Mouse (Mus musculus): Measurements from ENCODE around the gene Mgat3. TPM values are rescaled to one million over a fixed set of nuclear protein-coding genes. Genes with fewer than 3 reads are reported as not detected.

The Mgat3 gene
- polyA plus RNA-seq, 1 experiment from 2014 or later, result 12.8 TPM

DNA sequence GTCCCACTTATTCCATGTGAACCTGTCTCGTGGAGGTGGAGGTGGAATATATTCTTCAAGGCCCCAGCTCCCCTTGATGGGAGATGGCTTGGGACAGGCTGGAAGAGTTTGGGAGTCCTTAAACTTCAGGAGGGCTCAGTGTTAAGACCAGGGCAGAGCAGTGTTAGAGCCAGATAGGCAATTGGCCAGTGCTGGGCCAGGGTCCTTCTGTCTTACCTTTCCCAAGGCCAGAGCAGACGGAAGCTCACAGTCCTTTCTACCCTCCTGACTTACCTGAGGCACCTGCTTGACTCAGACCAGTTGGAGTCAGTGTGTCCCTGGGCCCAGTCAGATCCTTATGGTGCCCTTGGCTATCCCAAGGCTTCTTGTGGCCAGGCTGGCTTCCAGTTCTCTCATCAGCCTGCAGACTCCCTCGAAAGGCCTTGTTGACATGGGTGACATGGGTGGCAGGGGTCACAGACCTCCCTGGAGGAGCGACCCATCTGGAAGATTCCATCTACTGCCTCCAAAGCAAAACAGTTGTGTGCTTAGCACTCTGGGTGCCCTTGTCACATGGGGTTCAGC lies 11.0 kb upstream of the Mgat3 start:
- Histone ChIP-seq H3K4me3 (ENCODE audit: low read depth, low read length) (no peak overlapping the region), H3K27me3 (ENCODE audit: control insufficient read depth, insufficient read depth, low read length) (no peaks in the 10 kb centered on the region), H3K4me2 (replicated peaks; ENCODE audit: low read depth, low read length) (no peak overlapping the region), H3K36me3 (ENCODE audit: control insufficient read depth, insufficient read depth, low read length) (peaks cover 30% of the 10 kb centered on the region), H3K27ac (ENCODE audit: low read length) (no peak overlapping the region), H3K9me3 (ENCODE audit: control insufficient read depth, low read depth, low read length) (no peaks in the 10 kb centered on the region), H3K9ac (replicated peaks; ENCODE audit: low read depth, low read length) (no peak overlapping the region), H3K4me1 (ENCODE audit: control insufficient read depth, insufficient read depth, low read length) (peaks cover 11% of the 10 kb centered on the region; the same call in 1 of the 2 replicates)
- WGBS, result 77% methylated on average over 4 of the region's 4 CpGs
- no peak for ATAC-seq (ENCODE audit: insufficient number of reproducible peaks, insufficient read depth, low FRiP score, low read depth)

DNA sequence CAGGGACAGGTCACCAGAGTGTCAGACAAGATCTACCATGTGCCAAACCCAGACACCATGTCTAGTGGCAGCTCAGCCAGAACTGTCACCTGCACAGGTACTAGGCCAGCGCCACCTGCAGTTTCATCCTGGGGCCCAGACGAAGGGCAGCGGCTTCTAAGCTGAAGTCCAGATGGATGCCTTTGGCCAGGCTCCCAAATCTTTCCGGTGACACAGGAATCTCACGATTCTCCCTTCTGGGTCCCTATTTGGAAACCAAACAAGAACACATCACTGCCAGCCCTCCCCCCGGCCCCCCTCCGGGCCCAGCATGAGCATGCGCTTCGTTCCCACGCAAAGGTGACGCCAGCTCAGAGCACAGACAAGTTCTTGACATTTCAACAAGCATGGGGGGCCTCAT lies 10.2 kb upstream of the Mgat3 start:
- WGBS, result 80% methylated on average over 11 of the region's 11 CpGs
- no peak for ATAC-seq (ENCODE audit: insufficient number of reproducible peaks, insufficient read depth, low FRiP score, low read depth)
- no peak overlapping the region for H3K27ac ChIP-seq (ENCODE audit: low read length)

DNA sequence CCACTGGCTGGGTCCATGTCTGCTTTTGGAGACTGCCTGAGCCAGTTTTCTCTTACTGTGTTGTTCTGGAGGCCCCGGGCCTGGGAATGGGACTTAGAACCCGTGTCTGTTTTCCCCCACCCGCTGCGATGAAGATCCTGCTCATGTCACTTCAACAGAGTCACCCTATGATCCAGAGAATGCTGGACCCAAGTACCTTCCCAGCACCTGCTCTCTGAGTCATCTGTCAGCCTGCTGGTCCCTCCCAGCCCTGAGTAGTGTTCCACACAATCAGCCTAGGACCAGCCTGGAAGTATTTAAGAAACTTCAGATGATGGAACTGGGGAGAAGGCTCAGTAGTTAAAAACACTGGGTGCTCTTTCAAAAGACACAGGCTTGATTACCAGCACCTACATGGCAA lies 9.8 kb upstream of the Mgat3 start:
- no peak for ATAC-seq (ENCODE audit: insufficient number of reproducible peaks, insufficient read depth, low FRiP score, low read depth)
- no peaks in the 10 kb centered on the region for H3K27me3 ChIP-seq (ENCODE audit: control insufficient read depth, insufficient read depth, low read length)
- H3K9me3 ChIP-seq (ENCODE audit: control insufficient read depth, low read depth, low read length), result no peaks in the 10 kb centered on the region
- H3K27ac ChIP-seq (ENCODE audit: low read length), result no peak overlapping the region
- H3K4me3 ChIP-seq (ENCODE audit: low read depth, low read length), result no peak overlapping the region
- H3K36me3 ChIP-seq (ENCODE audit: control insufficient read depth, insufficient read depth, low read length), result peaks cover 23% of the 10 kb centered on the region
- H3K4me2 ChIP-seq (replicated peaks; ENCODE audit: low read depth, low read length), result no peak overlapping the region
- 88% methylated on average over 4 of the region's 4 CpGs for whole genome bisulfite sequencing
- H3K4me1 ChIP-seq (ENCODE audit: control insufficient read depth, insufficient read depth, low read length), result peaks cover 7% of the 10 kb centered on the region; the same call in 1 of the 2 replicates
- no peak overlapping the region for H3K9ac ChIP-seq (replicated peaks; ENCODE audit: low read depth, low read length)

More for the DNA sequence above, 10.2 kb upstream of the Mgat3 start:
- Histone ChIP-seq H3K36me3 (ENCODE audit: control insufficient read depth, insufficient read depth, low read length) (peaks cover 26% of the 10 kb centered on the region), H3K27me3 (ENCODE audit: control insufficient read depth, insufficient read depth, low read length) (no peaks in the 10 kb centered on the region), H3K4me2 (replicated peaks; ENCODE audit: low read depth, low read length) (no peak overlapping the region), H3K4me1 (ENCODE audit: control insufficient read depth, insufficient read depth, low read length) (peaks cover 7% of the 10 kb centered on the region; the same call in 1 of the 2 replicates), H3K4me3 (ENCODE audit: low read depth, low read length) (no peak overlapping the region), H3K9me3 (ENCODE audit: control insufficient read depth, low read depth, low read length) (no peaks in the 10 kb centered on the region), H3K9ac (replicated peaks; ENCODE audit: low read depth, low read length) (no peak overlapping the region)

DNA sequence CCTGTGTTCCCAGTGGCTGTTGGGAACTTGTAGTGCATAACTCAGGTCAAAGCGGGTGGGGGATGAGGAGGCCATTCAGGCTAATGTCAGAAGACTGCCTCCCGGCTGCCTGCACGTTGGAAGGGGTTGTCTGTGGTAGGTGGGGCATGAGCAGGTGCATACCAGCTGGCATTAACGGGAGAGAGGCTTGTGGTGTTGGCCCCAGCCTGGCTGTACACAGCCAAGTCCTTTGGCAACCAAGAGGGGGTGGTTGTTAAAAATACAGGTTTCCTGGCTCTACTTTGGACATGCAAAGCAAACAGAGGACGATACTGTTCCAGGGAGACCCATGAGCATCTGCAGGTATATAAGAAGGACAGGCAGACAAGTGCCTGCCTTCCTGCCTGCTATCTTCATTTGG lies 8.1 kb upstream of the Mgat3 start:
- Histone ChIP-seq H3K4me2 (replicated peaks; ENCODE audit: low read depth, low read length) (no peak overlapping the region), H3K27me3 (ENCODE audit: control insufficient read depth, insufficient read depth, low read length) (no peaks in the 10 kb centered on the region), H3K27ac (ENCODE audit: low read length) (no peak overlapping the region), H3K4me1 (ENCODE audit: control insufficient read depth, insufficient read depth, low read length) (peaks cover 3% of the 10 kb centered on the region; the same call in 1 of the 2 replicates), H3K4me3 (ENCODE audit: low read depth, low read length) (no peak overlapping the region), H3K9ac (replicated peaks; ENCODE audit: low read depth, low read length) (no peak overlapping the region), H3K9me3 (ENCODE audit: control insufficient read depth, low read depth, low read length) (no peaks in the 10 kb centered on the region), H3K36me3 (ENCODE audit: control insufficient read depth, insufficient read depth, low read length) (peaks cover 18% of the 10 kb centered on the region)
- WGBS, result 43% methylated on average over 5 of the region's 5 CpGs
- no peak for ATAC-seq (ENCODE audit: insufficient number of reproducible peaks, insufficient read depth, low FRiP score, low read depth)

DNA sequence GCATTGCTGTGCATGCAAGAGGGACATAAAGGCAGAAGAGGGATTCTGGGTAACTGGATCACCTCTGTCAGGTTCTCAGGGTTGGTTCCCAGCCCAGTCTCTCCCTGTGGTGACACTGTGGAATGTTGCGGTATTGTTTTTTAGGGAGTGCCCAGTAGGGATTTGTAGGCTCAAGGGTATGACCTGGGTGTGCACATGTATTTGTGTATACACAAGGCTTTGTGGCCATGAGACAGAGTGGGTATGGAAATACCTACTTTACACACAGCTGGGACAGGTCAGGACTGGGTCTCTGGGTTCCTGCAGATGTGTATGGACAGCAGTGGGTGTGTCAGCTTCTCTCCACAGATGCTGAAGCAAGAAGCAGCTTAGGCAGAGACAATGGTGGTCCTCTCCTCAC lies 4.0 kb upstream of the Mgat3 start:
- no peak overlapping the region for H3K4me2 ChIP-seq (replicated peaks; ENCODE audit: low read depth, low read length)
- no peak overlapping the region for H3K9ac ChIP-seq (replicated peaks; ENCODE audit: low read depth, low read length)
- peaks cover 21% of the 10 kb centered on the region for H3K4me1 ChIP-seq (ENCODE audit: control insufficient read depth, insufficient read depth, low read length)
- peak overlapping the region; percentile 55 for H3K27ac ChIP-seq (ENCODE audit: low read length)
- 87% methylated on average over 1 of the region's 1 CpGs for WGBS
- no peaks in the 10 kb centered on the region for H3K9me3 ChIP-seq (ENCODE audit: control insufficient read depth, low read depth, low read length)
- no peaks in the 10 kb centered on the region for H3K27me3 ChIP-seq (ENCODE audit: control insufficient read depth, insufficient read depth, low read length)
- no peak overlapping the region for H3K4me3 ChIP-seq (ENCODE audit: low read depth, low read length)
- ATAC-seq (ENCODE audit: insufficient number of reproducible peaks, insufficient read depth, low FRiP score, low read depth), result peak; percentile 36; the same call in 1 of the 2 replicates
- no peaks in the 10 kb centered on the region for H3K36me3 ChIP-seq (ENCODE audit: control insufficient read depth, insufficient read depth, low read length)

DNA sequence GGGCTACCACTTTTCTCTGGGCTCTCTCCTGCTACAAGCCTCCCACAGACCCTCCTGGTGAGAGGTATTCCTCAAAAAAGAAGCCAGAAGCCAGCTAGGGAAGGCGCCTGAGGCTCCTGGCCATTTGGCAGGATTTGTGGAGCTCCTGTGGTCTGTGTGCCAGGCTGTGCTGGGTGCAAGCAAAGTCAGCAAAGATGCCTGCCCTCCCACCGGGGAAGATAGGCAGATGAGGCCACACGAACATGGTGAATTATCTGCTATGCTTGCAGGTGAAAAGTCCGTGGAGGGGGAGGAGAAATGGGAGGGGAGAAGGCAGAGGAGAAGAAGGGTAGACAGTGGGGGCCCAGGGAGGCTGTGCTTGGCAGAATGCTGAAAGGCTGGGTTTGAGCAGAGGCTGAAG lies 3.2 kb upstream of the Mgat3 start:
- Histone ChIP-seq H3K9me3 (ENCODE audit: control insufficient read depth, low read depth, low read length) (no peaks in the 10 kb centered on the region), H3K4me1 (ENCODE audit: control insufficient read depth, insufficient read depth, low read length) (peaks cover 29% of the 10 kb centered on the region), H3K4me3 (ENCODE audit: low read depth, low read length) (no peak overlapping the region), H3K9ac (replicated peaks; ENCODE audit: low read depth, low read length) (no peak overlapping the region), H3K36me3 (ENCODE audit: control insufficient read depth, insufficient read depth, low read length) (no peaks in the 10 kb centered on the region), H3K4me2 (replicated peaks; ENCODE audit: low read depth, low read length) (no peak overlapping the region), H3K27ac (ENCODE audit: low read length) (peak overlapping the region; percentile 55), H3K27me3 (ENCODE audit: control insufficient read depth, insufficient read depth, low read length) (no peaks in the 10 kb centered on the region)
- 0 out of 2 replicates have a peak, but pooled peaks have one; percentile 2 for ATAC-seq (ENCODE audit: insufficient number of reproducible peaks, insufficient read depth, low FRiP score, low read depth)
- WGBS, result 37% methylated on average over 4 of the region's 4 CpGs

DNA sequence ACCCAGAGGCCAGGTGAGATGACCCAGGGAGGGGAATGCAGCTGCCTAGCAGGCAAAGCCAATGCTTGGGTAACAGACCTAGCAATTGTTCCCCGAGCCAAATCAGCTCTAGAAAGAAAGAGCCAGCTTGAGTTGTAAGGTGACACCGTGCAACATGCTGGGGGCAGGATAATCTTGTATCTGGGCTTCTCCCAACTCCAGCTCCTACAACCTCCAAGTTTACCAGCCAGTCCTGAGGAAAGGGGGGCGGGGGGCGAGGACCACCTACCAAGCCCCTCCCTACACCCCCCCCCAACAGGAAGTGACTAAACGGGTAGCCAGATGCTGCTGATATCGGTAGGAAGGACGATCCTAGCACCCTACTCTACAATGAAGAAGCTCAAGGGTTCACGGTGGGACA lies 2.2 kb upstream of the Mgat3 start:
- no peak overlapping the region for H3K4me3 ChIP-seq (ENCODE audit: low read depth, low read length)
- no peaks in the 10 kb centered on the region for H3K36me3 ChIP-seq (ENCODE audit: control insufficient read depth, insufficient read depth, low read length)
- H3K4me1 ChIP-seq (ENCODE audit: control insufficient read depth, insufficient read depth, low read length), result peaks cover 31% of the 10 kb centered on the region
- H3K27ac ChIP-seq (ENCODE audit: low read length), result peak overlapping the region; percentile 49; the same call in 1 of the 2 replicates
- no peaks in the 10 kb centered on the region for H3K27me3 ChIP-seq (ENCODE audit: control insufficient read depth, insufficient read depth, low read length)
- H3K4me2 ChIP-seq (replicated peaks; ENCODE audit: low read depth, low read length), result peak overlapping the region; percentile 13; the same call in 1 of the 2 replicates
- no peak overlapping the region for H3K9ac ChIP-seq (replicated peaks; ENCODE audit: low read depth, low read length)
- no peaks in the 10 kb centered on the region for H3K9me3 ChIP-seq (ENCODE audit: control insufficient read depth, low read depth, low read length)
- 6% methylated on average over 8 of the region's 8 CpGs for WGBS
- no peak for ATAC-seq (ENCODE audit: insufficient number of reproducible peaks, insufficient read depth, low FRiP score, low read depth)

DNA sequence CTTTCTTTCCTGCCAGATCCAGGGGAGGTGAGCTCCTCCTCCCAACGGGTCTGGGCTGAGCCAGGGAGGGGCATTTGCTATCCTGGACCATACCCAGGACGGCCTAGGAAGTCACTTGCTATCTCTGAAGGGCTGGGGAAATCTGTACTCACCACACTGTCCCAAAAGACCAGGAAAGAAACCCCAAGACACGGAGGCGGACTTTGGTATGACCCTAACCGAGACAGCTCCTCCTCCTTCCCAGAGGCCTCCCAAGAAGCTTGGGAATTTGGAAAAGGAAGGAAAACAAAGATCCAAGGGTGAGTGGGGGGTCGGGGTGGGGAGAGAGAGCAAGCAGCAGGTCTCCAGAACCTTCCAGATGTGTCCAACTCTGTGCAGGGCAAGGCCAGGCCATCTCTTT lies 1.7 kb upstream of the Mgat3 start:
- no peaks in the 10 kb centered on the region for H3K36me3 ChIP-seq (ENCODE audit: control insufficient read depth, insufficient read depth, low read length)
- 24% methylated on average over 6 of the region's 6 CpGs for WGBS
- peak overlapping the region; percentile 49 for H3K27ac ChIP-seq (ENCODE audit: low read length)
- no peaks in the 10 kb centered on the region for H3K27me3 ChIP-seq (ENCODE audit: control insufficient read depth, insufficient read depth, low read length)
- peaks cover 31% of the 10 kb centered on the region for H3K4me1 ChIP-seq (ENCODE audit: control insufficient read depth, insufficient read depth, low read length)
- H3K4me2 ChIP-seq (replicated peaks; ENCODE audit: low read depth, low read length), result peak overlapping the region; percentile 13; the same call in 1 of the 2 replicates
- H3K9me3 ChIP-seq (ENCODE audit: control insufficient read depth, low read depth, low read length), result no peaks in the 10 kb centered on the region
- no peak for ATAC-seq (ENCODE audit: insufficient number of reproducible peaks, insufficient read depth, low FRiP score, low read depth)
- H3K4me3 ChIP-seq (ENCODE audit: low read depth, low read length), result no peak overlapping the region
- H3K9ac ChIP-seq (replicated peaks; ENCODE audit: low read depth, low read length), result no peak overlapping the region

All from stomach, embryonic 14.5 days (tissue).